Mouse (Mus musculus) cortical plate, adult 2 months (tissue): Measurements from ENCODE around the gene Ak4.

Source experiments
- CTCF ChIP-seq: fragments of 200-500 bp; IDR thresholded peaks from 2 replicates; pipeline ENCODE4 v1.5.1; 2011; ENCODE audit warnings: mild to moderate bottlenecking, control low read depth, low read length; ENCODE audit not compliant: insufficient read depth; ENCODE audit errors: extremely low read depth
- POLR2A ChIP-seq: fragments of 200-500 bp; IDR thresholded peaks from 2 replicates; pipeline ENCODE4 v1.6.1; 2011; ENCODE audit warnings: mild to moderate bottlenecking, low read length, control low read depth; ENCODE audit not compliant: insufficient read depth; ENCODE audit errors: extremely low read depth

GRCm38 (mm10) chr4:101458341-101458740 lies 39.3 kb downstream of the Ak4 start:
- TF ChIP-seq POLR2A = no peak
- peak; percentile 75 for TF ChIP-seq CTCF
